Mouse (Mus musculus) olfactory bulb, adult 2 months (tissue): ENCODE measurements around the gene Mphosph9.

Experiments
- CTCF ChIP-seq: fragments of 200-500 bp; IDR thresholded peaks from 2 replicates; pipeline ENCODE4 v1.5.1; 2012; ENCODE audit warnings: low read depth, mild to moderate bottlenecking, low read length, moderate library complexity; ENCODE audit not compliant: insufficient read depth
- POLR2A ChIP-seq: fragments of 200-500 bp; IDR thresholded peaks from 2 replicates; pipeline ENCODE4 v1.6.1; 2012; ENCODE audit warnings: mild to moderate bottlenecking, low read depth, low read length, moderate library complexity; ENCODE audit not compliant: insufficient read depth

DNA sequence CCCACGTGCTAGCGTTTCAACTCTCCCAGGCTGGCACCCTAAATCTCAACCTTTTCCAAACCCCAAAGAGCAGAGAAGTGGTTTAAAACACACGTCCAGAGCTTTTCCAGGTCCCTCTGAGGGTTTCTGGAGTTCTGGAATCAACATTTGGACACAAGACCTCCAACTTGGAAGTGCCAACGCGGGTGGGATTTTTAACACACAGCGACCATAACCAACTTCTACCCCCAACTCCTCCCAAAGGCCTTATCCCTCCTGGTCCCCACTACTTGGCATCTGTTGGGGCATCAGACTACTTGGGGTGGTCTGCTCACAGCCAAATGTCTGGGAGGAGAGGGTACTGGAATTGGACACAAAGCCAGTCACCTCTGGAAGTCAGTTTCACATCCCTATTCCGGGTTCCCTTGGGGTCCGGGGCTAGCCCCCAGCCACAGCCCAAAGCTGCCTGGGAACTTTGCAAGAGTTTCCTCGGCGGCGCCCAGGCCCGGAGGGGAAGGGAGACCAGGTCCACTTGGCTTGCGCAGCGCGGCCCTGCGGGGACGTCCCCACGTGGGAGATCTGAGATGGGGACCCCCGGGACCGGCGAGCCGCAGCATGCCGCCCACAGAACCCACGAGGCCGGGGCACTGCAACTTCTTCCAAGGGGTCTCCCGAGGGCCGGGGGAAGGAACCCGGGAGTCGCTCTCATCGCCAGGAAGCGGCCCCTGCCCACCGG is 25.4 kb upstream of the Mphosph9 start:
- TF ChIP-seq POLR2A, result no peak
- TF ChIP-seq CTCF, result no peak
